Comparison of ENCODE assay signal across 13 mouse cellular contexts in the genomic region with DNA sequence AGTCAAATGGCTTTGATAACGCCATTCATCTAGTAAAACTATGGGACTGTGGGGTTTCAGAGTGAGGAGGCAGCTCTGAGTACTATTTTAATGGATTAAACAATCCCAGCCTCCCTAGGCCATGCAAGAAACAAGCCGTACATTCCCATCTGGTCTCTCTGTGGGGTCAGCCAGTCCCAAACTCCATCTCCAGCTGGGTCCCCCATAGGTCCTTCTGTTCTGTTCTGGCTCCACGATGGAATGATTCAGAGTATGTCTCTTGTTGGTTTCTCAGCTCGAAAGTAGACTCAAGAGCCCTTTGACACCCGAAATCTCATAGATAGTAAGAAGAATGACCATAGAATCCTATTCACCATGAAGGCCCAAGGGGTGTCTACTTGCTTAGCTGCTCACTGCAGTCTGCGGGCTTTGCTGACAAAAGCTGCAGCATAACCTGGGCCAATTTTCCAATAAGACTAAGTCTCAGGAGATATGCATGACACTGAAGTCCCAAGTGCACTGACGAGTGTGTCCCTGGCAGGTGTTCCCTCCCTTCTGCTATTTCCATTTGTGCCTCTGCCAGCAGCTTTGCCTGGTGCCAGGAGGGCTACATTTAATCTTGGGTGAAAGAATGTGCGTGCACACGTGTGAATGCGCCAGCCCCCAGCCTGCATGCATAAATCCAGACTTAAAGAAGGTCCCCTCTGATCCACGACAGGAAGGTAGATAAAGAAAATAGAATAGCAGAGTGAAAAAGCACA.
A peak's percentile ranks its signal among the peaks of the same experiment; 100 is the strongest.
DNase-seq lines count a peak whose midpoint lies in the region; ATAC-seq lines count a peak whose summit lies in the region.
"Had no signal": no experiment of that assay in that cellular context is flagged by ENCODE, and none has a peak within 500 bp of the region (broad histone marks: within the 10 kb centered on the region; RNA-seq: fewer than 3 reads in every experiment).

No protein-coding gene starts in this region.

- H3K9me3 ChIP-seq in forebrain, embryonic 14.5 days (replicated peaks; ENCODE audit: control insufficient read depth, low read length), result no peaks in the 10 kb centered on the region
- no peaks in the 10 kb centered on the region for H3K9me3 ChIP-seq in forebrain, embryonic 12.5 days
- no peaks in the 10 kb centered on the region for H3K9me3 ChIP-seq in kidney, embryonic 16.5 days (ENCODE audit: low read length)
- H3K9me3 ChIP-seq in liver, embryonic 12.5 days (replicated peaks), result no peaks in the 10 kb centered on the region
- H3K9me3 ChIP-seq: embryonic facial prominence, embryonic 12.5 days; stomach, embryonic 15.5 days had no signal

- intact Hi-C loops in heart, postnatal 36 days (cut with DNase I), result loop anchor here (2.0 to 5.0 kb wide), 2 partner anchors 37 to 317 kb away; no protein-coding TSS in a partner anchor

- no peaks in the 10 kb centered on the region for H3K36me3 ChIP-seq in forebrain, embryonic 14.5 days (ENCODE audit: control insufficient read depth, insufficient read depth, low read length)
- H3K36me3 ChIP-seq in forebrain, embryonic 12.5 days (replicated peaks), result no peaks in the 10 kb centered on the region
- H3K36me3 ChIP-seq in kidney, embryonic 16.5 days (ENCODE audit: insufficient read depth, low read length), result no peaks in the 10 kb centered on the region
- no peaks in the 10 kb centered on the region for H3K36me3 ChIP-seq in liver, embryonic 12.5 days
- H3K36me3 ChIP-seq: embryonic facial prominence, embryonic 12.5 days; stomach, embryonic 15.5 days had no signal

- H3K27me3 ChIP-seq in forebrain, embryonic 14.5 days (replicated peaks; ENCODE audit: control insufficient read depth, insufficient read depth, low read length), result no peaks in the 10 kb centered on the region
- H3K27me3 ChIP-seq in forebrain, embryonic 12.5 days, result no peaks in the 10 kb centered on the region
- no peaks in the 10 kb centered on the region for H3K27me3 ChIP-seq in kidney, embryonic 16.5 days (ENCODE audit: insufficient read depth, low read length)
- 0 out of 2 replicates have a peak, but pooled peaks cover 3% of the 10 kb centered on the region for H3K27me3 ChIP-seq in liver, embryonic 12.5 days (replicated peaks)
- H3K27me3 ChIP-seq: embryonic facial prominence, embryonic 12.5 days; stomach, embryonic 15.5 days had no signal

- no peak overlapping the region for H3K4me2 ChIP-seq in forebrain, embryonic 14.5 days (ENCODE audit: low read length)
- no peak overlapping the region for H3K4me2 ChIP-seq in forebrain, embryonic 12.5 days
- H3K4me2 ChIP-seq in kidney, embryonic 16.5 days (replicated peaks; ENCODE audit: low read depth, low read length), result no peak overlapping the region
- H3K4me2 ChIP-seq in liver, embryonic 12.5 days, result no peak overlapping the region
- H3K4me2 ChIP-seq: embryonic facial prominence, embryonic 12.5 days; lung, embryonic 14.5 days; stomach, embryonic 15.5 days had no signal

- no peak overlapping the region for H3K27ac ChIP-seq in forebrain, embryonic 14.5 days (ENCODE audit: low read depth, low read length)
- H3K27ac ChIP-seq in forebrain, embryonic 12.5 days, result no peak overlapping the region
- H3K27ac ChIP-seq in kidney, embryonic 16.5 days (ENCODE audit: low read length), result no peak overlapping the region
- H3K27ac ChIP-seq in liver, embryonic 12.5 days, result no peak overlapping the region
- H3K27ac ChIP-seq: embryonic facial prominence, embryonic 12.5 days; stomach, embryonic 15.5 days had no signal

- H3K4me1 ChIP-seq in forebrain, embryonic 14.5 days (ENCODE audit: control insufficient read depth, insufficient read depth, low read length), result peaks cover 3% of the 10 kb centered on the region; the same call in 1 of the 2 replicates
- peaks cover 10% of the 10 kb centered on the region; the same call in 1 of the 2 replicates for H3K4me1 ChIP-seq in forebrain, embryonic 12.5 days
- H3K4me1 ChIP-seq in kidney, embryonic 16.5 days (ENCODE audit: insufficient read depth, low read length), result peaks cover 13% of the 10 kb centered on the region
- peaks cover 63% of the 10 kb centered on the region for H3K4me1 ChIP-seq in liver, embryonic 12.5 days
- H3K4me1 ChIP-seq: embryonic facial prominence, embryonic 12.5 days; stomach, embryonic 15.5 days had no signal

- peak; percentile 57 for DNase-seq in forebrain, embryonic 14.5 days (ENCODE audit: low spot score)
- peak; percentile 21 for DNase-seq in kidney, postnatal 14 days
- DNase-seq in cerebellum, adult 9-10 months, result peak; percentile 95
- DNase-seq in heart, postnatal 36 days, result peak; percentile 14 to 48
- no peak for DNase-seq in gastrocnemius, postnatal 4 days (ENCODE audit: low spot score in 2 of 2)
- DNase-seq: gastrocnemius, postnatal 14 days; lung, embryonic 14.5 days had no signal

- no peak overlapping the region for H3K4me3 ChIP-seq in forebrain, embryonic 14.5 days (ENCODE audit: low read depth, low read length)
- H3K4me3 ChIP-seq in forebrain, embryonic 12.5 days (replicated peaks), result no peak overlapping the region
- no peak overlapping the region for H3K4me3 ChIP-seq in kidney, embryonic 16.5 days (ENCODE audit: low read length)
- H3K4me3 ChIP-seq in liver, embryonic 12.5 days, result no peak overlapping the region
- H3K4me3 ChIP-seq: embryonic facial prominence, embryonic 12.5 days; stomach, embryonic 15.5 days had no signal

- peak; percentile 59; the same call in 1 of the 2 replicates for ATAC-seq in forebrain, embryonic 14.5 days
- no peak for ATAC-seq in forebrain, embryonic 12.5 days (ENCODE audit: low FRiP score)
- no peak for ATAC-seq in kidney, embryonic 16.5 days (ENCODE audit: low FRiP score, low TSS enrichment)
- ATAC-seq in liver, embryonic 12.5 days, result no peak
- ATAC-seq: Patski had no signal

- H3K9ac ChIP-seq in forebrain, embryonic 14.5 days (ENCODE audit: low read length), result no peak overlapping the region
- no peak overlapping the region for H3K9ac ChIP-seq in forebrain, embryonic 12.5 days
- no peak overlapping the region for H3K9ac ChIP-seq in kidney, embryonic 16.5 days (replicated peaks; ENCODE audit: low read length)
- H3K9ac ChIP-seq in liver, embryonic 12.5 days, result no peak overlapping the region
- H3K9ac ChIP-seq: embryonic facial prominence, embryonic 12.5 days; lung, embryonic 14.5 days; stomach, embryonic 15.5 days had no signal

- 57% methylated on average over 11 of the region's 11 CpGs for WGBS in forebrain, embryonic 14.5 days
- WGBS in forebrain, embryonic 12.5 days, result 76% methylated on average over 11 of the region's 11 CpGs
- 70% methylated on average over 11 of the region's 11 CpGs for WGBS in kidney, embryonic 16.5 days
- 69% methylated on average over 11 of the region's 11 CpGs for WGBS in liver, embryonic 12.5 days (ENCODE audit: insufficient replicate concordance)

Comparison
In these comparisons a context has a peak if more than half of its experiments do, and no peak if none do; other contexts are left out.
1. DNase-seq: peak in forebrain, embryonic 14.5 days (single experiment), kidney, postnatal 14 days (single experiment), cerebellum, adult 9-10 months (single experiment) and heart, postnatal 36 days (2 of 2); none in gastrocnemius, postnatal 4 days (0 of 2).